ENCODE assay signal across 8 mouse cellular contexts in the genomic region with DNA sequence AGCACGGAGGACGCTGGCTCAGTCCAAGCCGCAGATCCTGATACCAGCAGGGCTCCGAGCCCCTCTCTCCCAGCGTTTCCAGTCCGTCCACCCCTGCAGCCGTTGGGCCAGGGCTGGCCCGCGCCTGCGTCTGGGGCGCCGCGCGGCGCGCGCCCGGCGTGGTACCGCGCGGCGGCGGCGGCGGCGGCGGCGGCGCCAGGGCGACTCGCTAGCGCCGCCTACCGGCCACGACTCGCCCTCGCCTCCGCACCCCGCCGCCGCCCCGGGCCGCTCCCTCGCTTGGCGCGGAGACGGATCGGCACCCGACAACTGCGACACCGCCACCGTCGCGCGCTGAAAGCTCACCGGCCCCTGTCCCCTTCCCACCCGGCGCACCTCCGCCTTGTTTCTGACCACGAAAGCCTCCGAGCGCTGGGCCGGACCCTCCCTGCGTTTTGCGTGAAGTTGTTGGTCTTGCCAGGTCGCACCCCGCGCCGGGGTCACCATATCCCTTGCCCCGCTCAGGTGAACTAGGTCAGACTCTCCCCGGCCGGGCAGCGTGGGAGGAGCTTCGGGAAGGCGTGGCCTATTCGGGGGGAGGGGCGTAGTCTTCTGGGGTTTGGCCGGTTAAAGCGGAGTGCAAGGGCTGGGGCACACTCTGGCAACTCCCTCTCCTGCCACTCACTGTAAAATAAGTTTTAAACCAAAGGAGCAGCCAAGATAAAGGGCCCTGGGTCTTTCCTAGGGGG. TPM values are rescaled to one million over a fixed set of nuclear protein-coding genes. Genes with fewer than 3 reads are reported as not detected.
A peak's percentile ranks its signal among the peaks of the same experiment; 100 is the strongest.
DNase-seq lines count a peak whose midpoint lies in the region; ATAC-seq and TF ChIP-seq lines count a peak whose summit lies in the region.

A gene (minus strand): TSS at position 560 of the 728 bp plus-strand sequence.

- DNase-seq in MN1 (ENCODE audit: low spot score), result peak; percentile 78
- peak; percentile 95 for DNase-seq in cerebellum, adult 9-10 months
- DNase-seq in layer of hippocampus, adult 8-10 months (ENCODE audit: low spot score in 2 of 2), result peak; percentile 68 to 77
- peak; percentile 87 for DNase-seq in lung, embryonic 14.5 days
- DNase-seq in thymus, adult 18-20 months, result peak; percentile 90 to 95

- peak within 1 kb of the TSS; percentile 70 for H3K4me3 ChIP-seq in lung, embryonic 14.5 days (ENCODE audit: low read depth, low read length)

- peak within 1 kb of the TSS; percentile 91 for H3K27ac ChIP-seq in lung, embryonic 14.5 days (ENCODE audit: low read depth)

- TF ChIP-seq CTCF in lung, embryonic 14.5 days (IDR thresholded peaks at IDR 0.05; ENCODE audit: low read depth), result 0 out of 2 replicates have a peak, but pooled peaks have one; percentile 7

- H3K36me3 ChIP-seq in lung, embryonic 14.5 days (ENCODE audit: insufficient read depth), result peaks cover 29% of the 10 kb centered on the region

- peak; percentile 58 for ATAC-seq in frontal cortex, adult (ENCODE audit: low TSS enrichment)
- peak; percentile 87 to 89 for ATAC-seq in hematopoietic stem cell, adult 5-6 weeks (replicated peaks in 1 of 2; ENCODE audit: insufficient read depth in 1 of 2, low FRiP score in 2 of 2, low TSS enrichment in 1 of 2, low read depth in 1 of 2, poor library complexity in 2 of 2, severe bottlenecking in 2 of 2)
- peak; percentile 79 for ATAC-seq in lung, embryonic 14.5 days (ENCODE audit: insufficient read depth)
- peak; percentile 87 for ATAC-seq in neutrophil, adult 5-6 weeks (ENCODE audit: extremely low read depth, insufficient number of reproducible peaks, low FRiP score, poor library complexity, severe bottlenecking)

- WGBS in lung, embryonic 14.5 days, result under 1% methylated on average over 70 of the region's 80 CpGs

- no peaks in the 10 kb centered on the region for H3K9me3 ChIP-seq in lung, embryonic 14.5 days (ENCODE audit: low read depth, low read length)

- H3K9ac ChIP-seq in lung, embryonic 14.5 days, result peak within 1 kb of the TSS; percentile 70

- H3K4me2 ChIP-seq in lung, embryonic 14.5 days, result peak within 1 kb of the TSS; percentile 95

- H3K4me1 ChIP-seq in lung, embryonic 14.5 days (ENCODE audit: insufficient read depth), result peaks cover 8% of the 10 kb centered on the region

- H3K27me3 ChIP-seq in lung, embryonic 14.5 days (ENCODE audit: insufficient read depth, low read length), result no peaks in the 10 kb centered on the region

RNA-seq across cellular contexts. Expression of the gene that starts here (rescaled TPM):
- 19.1 and 23.3 TPM in 2 replicates for total RNA-seq in hematopoietic stem cell, adult 5-6 weeks (2017)
- total RNA-seq in layer of hippocampus, adult 8-10 months (2022), result 10 to 100 TPM; 16.5 to 22.5 (median 17.9) TPM
- 21.8 and 22.3 TPM in 2 replicates for polyA plus RNA-seq in lung, embryonic 14.5 days (2014; fragmentation: Nextera tagmentation; extraction: Ambion mirVana)
- 167 and 177 TPM in 2 replicates for total RNA-seq in neutrophil, adult 5-6 weeks (2017)

Comparison
In these comparisons a context has a peak if more than half of its experiments do, and no peak if none do; other contexts are left out.
1. Peak in every context shown above with its lines: DNase-seq, ATAC-seq, H3K4me3 ChIP-seq and H3K27ac ChIP-seq.